Mouse (Mus musculus) MN1 (cell line): ENCODE results near the gene Ppp1r1c.

ENCODE experiments used
- DNase-seq: peaks from one replicate; pipeline ENCODE4 v3.0.0-alpha.2; 2016; ENCODE audit warnings: low spot score

Gene Ppp1r1c

GRCm38 (mm10) chr2:79707575-79707974, at the start of gene Ppp1r1c:
TSS of gene Ppp1r1c (plus strand) at chr2:79707780.
- no peak for DNase-seq

GRCm38 (mm10) chr2:79660417-79661185, 47.0 kb upstream of the Ppp1r1c start:
- no peak for DNase-seq

GRCm38 (mm10) chr2:79661486-79662104, 46.0 kb upstream of the Ppp1r1c start:
- no peak for DNase-seq

- DNase-seq: no peak
Observed at GRCm38 (mm10) chr2:79664532-79665286, 42.9 kb upstream of the Ppp1r1c start.

- no peak for DNase-seq
Observed at GRCm38 (mm10) chr2:79665492-79665891, 42.1 kb upstream of the Ppp1r1c start.

- DNase-seq: no peak
Observed at GRCm38 (mm10) chr2:79675266-79675665, 32.3 kb upstream of the Ppp1r1c start.

- DNase-seq: no peak
Observed at GRCm38 (mm10) chr2:79677663-79678257, 29.8 kb upstream of the Ppp1r1c start.

GRCm38 (mm10) chr2:79681672-79682071, 25.9 kb upstream of the Ppp1r1c start:
- DNase-seq: no peak

GRCm38 (mm10) chr2:79683258-79683657, 24.3 kb upstream of the Ppp1r1c start:
- no peak for DNase-seq

- DNase-seq: no peak
Observed at GRCm38 (mm10) chr2:79690838-79691237, 16.7 kb upstream of the Ppp1r1c start.

GRCm38 (mm10) chr2:79695190-79695589, 12.4 kb upstream of the Ppp1r1c start:
- DNase-seq: no peak

- DNase-seq: no peak
Observed at GRCm38 (mm10) chr2:79695939-79696338, 11.6 kb upstream of the Ppp1r1c start.

GRCm38 (mm10) chr2:79696478-79697230, 10.9 kb upstream of the Ppp1r1c start:
- no peak for DNase-seq

- no peak for DNase-seq
Observed at GRCm38 (mm10) chr2:79698166-79698565, 9.4 kb upstream of the Ppp1r1c start.

- no peak for DNase-seq
Observed at GRCm38 (mm10) chr2:79704773-79705172, 2.8 kb upstream of the Ppp1r1c start.

GRCm38 (mm10) chr2:79713662-79714091, 6.1 kb downstream of the Ppp1r1c start:
- no peak for DNase-seq

- DNase-seq: no peak
Observed at GRCm38 (mm10) chr2:79714745-79715144, 7.2 kb downstream of the Ppp1r1c start.

GRCm38 (mm10) chr2:79715925-79716324, 8.3 kb downstream of the Ppp1r1c start:
- no peak for DNase-seq

GRCm38 (mm10) chr2:79717846-79718245, 10.3 kb downstream of the Ppp1r1c start:
- no peak for DNase-seq

GRCm38 (mm10) chr2:79722415-79722814, 14.8 kb downstream of the Ppp1r1c start:
- DNase-seq: no peak

GRCm38 (mm10) chr2:79738958-79739357, 31.4 kb downstream of the Ppp1r1c start:
- peak; percentile 72 for DNase-seq

- no peak for DNase-seq
Observed at GRCm38 (mm10) chr2:79741966-79742365, 34.4 kb downstream of the Ppp1r1c start.
